Mouse (Mus musculus) splenic B cell, adult 2 months (primary cell): ENCODE results near the gene Bcl7a.

ENCODE experiments used
- DNase-seq: peaks from one replicate; pipeline ENCODE4 v3.0.0-alpha.2; 2011; ENCODE audit warnings: low read depth, low spot score
- H3K27me3 ChIP-seq: 2 replicates; pipeline ENCODE4 v1.6.1; 2012; ENCODE audit warnings: mild to moderate bottlenecking, low read length, moderate library complexity, mixed read lengths; ENCODE audit not compliant: control insufficient read depth, poor library complexity, insufficient read depth, severe bottlenecking
- H3K36me3 ChIP-seq: 2 replicates; pipeline ENCODE4 v1.6.1; 2012; ENCODE audit warnings: mild to moderate bottlenecking, low read length, moderate library complexity, mixed read lengths; ENCODE audit not compliant: control insufficient read depth, poor library complexity, insufficient read depth, severe bottlenecking

Gene Bcl7a

GRCm38 (mm10) chr5:123315219-123315866 is 28.3 kb upstream of the Bcl7a start:
- peak; percentile 78 for DNase-seq
- no peaks in the 10 kb centered on the region for H3K36me3 ChIP-seq
- H3K27me3 ChIP-seq: no peaks in the 10 kb centered on the region; the same call in 1 of the 2 replicates

GRCm38 (mm10) chr5:123317992-123318391 is 25.6 kb upstream of the Bcl7a start:
- no peaks in the 10 kb centered on the region; the same call in 1 of the 2 replicates for H3K27me3 ChIP-seq
- no peak for DNase-seq
- no peaks in the 10 kb centered on the region for H3K36me3 ChIP-seq

- H3K27me3 ChIP-seq: no peaks in the 10 kb centered on the region
- DNase-seq: peak; percentile 45
Observed at GRCm38 (mm10) chr5:123320136-123320535, 23.5 kb upstream of the Bcl7a start.

DNA sequence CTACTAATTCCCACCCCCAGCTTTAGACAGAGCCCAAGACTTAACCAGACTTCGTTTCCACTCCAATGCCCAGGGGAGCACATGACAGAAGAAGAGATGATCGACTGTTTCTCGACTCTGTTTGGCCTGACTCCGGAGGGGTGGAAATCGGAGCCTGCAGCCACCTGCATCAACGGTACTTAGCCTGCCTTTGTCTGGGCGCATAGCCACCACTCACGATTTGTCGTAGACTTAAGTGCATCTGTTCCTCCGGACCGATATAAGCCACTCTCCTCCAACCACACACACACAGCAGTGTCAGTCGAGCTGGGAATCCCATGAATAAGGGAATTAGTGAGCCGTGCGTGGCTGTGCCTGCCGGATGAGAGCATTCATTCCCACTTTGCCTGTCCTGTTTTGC is 19.4 kb upstream of the Bcl7a start:
- peak; percentile 54 for DNase-seq
- Histone ChIP-seq H3K27me3 (no peaks in the 10 kb centered on the region), H3K36me3 (no peaks in the 10 kb centered on the region)

More at GRCm38 (mm10) chr5:123320136-123320535, 23.5 kb upstream of the Bcl7a start:
- no peaks in the 10 kb centered on the region for H3K36me3 ChIP-seq

DNA sequence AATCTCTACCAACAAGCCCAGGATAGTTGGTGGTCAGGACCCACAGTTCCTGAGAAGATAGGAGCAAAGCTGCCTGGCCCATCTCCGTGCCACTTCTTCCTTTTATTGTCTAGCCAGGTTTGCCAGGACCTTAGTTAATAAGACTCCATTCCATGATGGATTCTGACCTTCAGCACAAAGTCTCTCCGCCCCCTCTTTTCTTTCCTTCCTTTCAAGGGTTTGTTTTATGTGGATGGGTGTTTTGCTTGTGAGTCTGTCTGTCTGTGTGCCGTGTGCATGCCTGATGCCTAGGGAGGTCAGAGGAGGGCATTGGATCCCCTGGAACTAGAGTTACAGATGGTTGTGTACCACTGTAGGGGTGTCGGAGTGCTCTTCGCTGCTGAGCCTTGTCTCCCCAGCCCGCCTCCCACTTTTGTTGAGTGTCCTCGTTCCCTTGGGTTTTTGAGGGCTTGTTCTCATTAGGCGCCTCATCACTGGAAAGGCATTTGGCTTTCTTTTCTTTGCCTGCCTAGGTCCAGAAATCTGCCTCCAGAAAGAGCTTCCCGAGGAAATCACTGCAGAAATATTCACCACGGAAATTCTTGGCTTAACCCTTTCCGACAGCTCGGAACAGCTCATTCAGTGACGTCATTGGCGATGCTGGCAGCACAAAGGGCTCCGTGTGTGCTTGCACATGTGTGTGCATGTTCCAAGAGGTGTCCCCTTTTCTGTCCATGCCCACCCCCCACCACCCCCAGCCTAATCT is 17.5 kb upstream of the Bcl7a start:
- no peaks in the 10 kb centered on the region for H3K27me3 ChIP-seq
- no peaks in the 10 kb centered on the region for H3K36me3 ChIP-seq
- no peak for DNase-seq

- peak; percentile 81 for DNase-seq
- Histone ChIP-seq H3K36me3 (no peaks in the 10 kb centered on the region), H3K27me3 (no peaks in the 10 kb centered on the region)
Observed at GRCm38 (mm10) chr5:123326751-123327148, 16.9 kb upstream of the Bcl7a start.

GRCm38 (mm10) chr5:123327686-123328085 is 15.9 kb upstream of the Bcl7a start:
- Histone ChIP-seq H3K27me3 (no peaks in the 10 kb centered on the region), H3K36me3 (no peaks in the 10 kb centered on the region)
- peak; percentile 43 for DNase-seq

GRCm38 (mm10) chr5:123333566-123333965 is 10.1 kb upstream of the Bcl7a start:
- Histone ChIP-seq H3K27me3 (no peaks in the 10 kb centered on the region), H3K36me3 (no peaks in the 10 kb centered on the region)
- no peak for DNase-seq

- Histone ChIP-seq H3K27me3 (no peaks in the 10 kb centered on the region), H3K36me3 (no peaks in the 10 kb centered on the region)
- no peak for DNase-seq
Observed at GRCm38 (mm10) chr5:123336205-123336961, 7.3 kb upstream of the Bcl7a start.

DNA sequence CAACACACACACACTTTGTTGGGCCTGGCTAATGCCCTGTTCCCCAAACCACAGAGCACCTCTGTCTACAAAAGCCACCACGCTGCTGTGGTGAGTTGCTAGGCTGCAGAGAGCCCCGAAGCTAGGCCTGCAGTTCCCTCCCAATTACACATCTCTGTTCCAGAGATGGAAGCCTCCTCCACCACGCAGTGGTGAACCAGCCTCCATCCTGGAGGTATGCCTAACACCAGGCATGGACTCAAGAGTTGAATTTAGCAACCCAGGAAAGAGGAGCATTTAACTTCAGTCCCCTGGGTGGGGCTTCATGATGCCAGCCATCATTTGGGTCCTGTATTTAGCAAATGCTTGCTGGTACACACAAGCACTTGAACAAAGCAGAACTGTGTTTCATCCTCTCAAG is 5.2 kb upstream of the Bcl7a start:
- H3K36me3 ChIP-seq: no peaks in the 10 kb centered on the region
- no peak for DNase-seq
- H3K27me3 ChIP-seq: no peaks in the 10 kb centered on the region

GRCm38 (mm10) chr5:123344628-123344962 is 961 bp downstream of the Bcl7a start:
- Histone ChIP-seq H3K36me3 (no peaks in the 10 kb centered on the region), H3K27me3 (no peaks in the 10 kb centered on the region)
- no peak for DNase-seq

DNA sequence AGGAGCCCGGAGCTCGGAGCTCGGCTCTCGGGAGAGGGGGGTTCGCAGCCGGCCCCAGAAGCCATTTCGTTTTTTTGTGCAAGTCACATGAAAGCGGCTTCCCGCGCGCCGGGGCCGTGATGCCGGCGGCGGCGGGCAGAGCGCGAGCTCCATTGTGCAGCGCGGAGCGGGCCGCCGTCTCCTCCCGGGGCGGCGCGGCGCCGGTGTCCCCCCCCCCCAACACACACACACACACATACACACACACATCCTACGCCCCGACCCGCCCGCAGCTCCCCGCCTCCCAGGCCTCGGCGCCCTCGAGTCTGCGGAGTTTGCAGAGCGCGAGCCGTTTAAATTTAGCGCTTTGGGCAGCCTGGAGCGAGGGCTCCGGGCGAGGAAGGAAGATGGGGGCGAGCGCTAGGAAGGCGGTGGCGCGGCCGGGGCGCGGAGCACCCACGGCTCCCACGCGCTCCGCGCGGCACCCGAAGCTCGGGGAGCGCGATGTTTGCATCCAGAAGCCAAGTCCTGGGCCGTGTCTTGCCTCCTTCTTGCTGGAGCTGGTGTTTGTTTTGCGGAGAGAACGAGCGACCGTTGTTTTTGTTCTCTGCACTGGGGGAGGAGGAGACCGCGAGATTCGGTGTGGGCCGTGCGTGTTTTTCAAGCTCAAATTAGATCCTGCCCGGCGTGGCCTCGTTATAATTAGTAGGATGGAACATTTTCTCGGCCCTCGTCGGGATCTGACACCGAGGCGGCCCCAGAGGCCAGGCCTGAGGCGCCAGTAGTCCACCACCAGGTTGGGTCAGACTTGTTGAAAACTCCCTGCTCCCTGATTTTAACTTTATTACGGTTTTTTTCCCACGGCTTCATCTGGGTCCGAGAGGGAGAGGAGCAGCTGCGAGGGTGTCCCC is 1.6 kb downstream of the Bcl7a start:
- peak; percentile 58 for DNase-seq
- H3K27me3 ChIP-seq: no peaks in the 10 kb centered on the region
- no peaks in the 10 kb centered on the region for H3K36me3 ChIP-seq

DNA sequence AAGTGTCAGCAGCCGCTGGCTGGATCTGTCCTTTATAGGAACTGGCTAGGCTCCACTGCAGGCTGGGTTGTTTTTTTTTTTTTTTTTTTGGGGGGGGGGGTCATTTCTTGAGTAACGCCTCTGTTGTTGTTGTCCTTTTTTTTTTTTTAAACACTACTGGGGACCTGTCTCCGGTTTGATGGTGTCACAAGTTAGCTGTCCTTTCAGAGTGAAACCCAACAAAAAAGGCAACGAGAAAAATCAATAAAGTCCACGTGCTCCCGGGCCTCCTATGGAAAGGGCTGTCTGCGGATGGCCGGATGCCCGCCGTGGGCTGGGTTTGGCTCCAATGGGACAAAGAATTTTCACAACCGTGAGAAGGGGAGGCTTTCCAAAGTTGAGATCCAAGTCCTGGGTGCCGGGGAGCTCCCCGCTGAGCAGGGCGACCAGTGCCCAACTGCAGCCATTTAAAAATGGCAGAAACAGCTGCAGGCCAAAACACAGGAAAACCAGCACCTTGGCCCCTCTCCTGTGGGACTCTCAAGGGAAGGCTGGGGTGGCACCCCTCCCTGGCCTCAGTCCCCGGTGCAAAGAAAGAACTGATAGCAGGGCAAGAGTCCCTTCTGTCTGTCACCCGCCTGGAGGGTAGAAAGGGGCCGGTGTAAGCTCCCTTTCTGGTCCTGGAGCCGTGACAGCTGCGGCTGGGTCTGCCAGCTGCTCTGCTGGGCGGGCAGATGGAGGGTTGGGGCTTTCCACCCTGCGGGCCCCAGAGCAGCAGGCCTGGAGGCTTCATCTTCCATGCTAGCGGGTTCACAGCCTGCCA is 2.4 kb downstream of the Bcl7a start:
- Histone ChIP-seq H3K27me3 (no peaks in the 10 kb centered on the region), H3K36me3 (no peaks in the 10 kb centered on the region)
- DNase-seq: peak; percentile 56
